Mouse (Mus musculus) urinary bladder, postnatal 10 days (tissue): ENCODE data around the gene Nfkbib.

Experiments used
- DNase-seq: peaks from one replicate; pipeline ENCODE4 v3.0.0; 2022; ENCODE audit warnings: low spot score

The Nfkbib gene

GRCm38 (mm10) chr7:28766910-28767309 lies 402 bp downstream of the Nfkbib start:
- DNase-seq, result no peak

- peak; percentile 79 for DNase-seq
Measured at GRCm38 (mm10) chr7:28766173-28766879, 986 bp downstream of the Nfkbib start, which contains the start of gene Sirt2. TSS of gene Sirt2 (plus strand) at chr7:28766735.

GRCm38 (mm10) chr7:28765211-28765610 lies 2.1 kb downstream of the Nfkbib start:
- DNase-seq, result no peak

GRCm38 (mm10) chr7:28761907-28762306 lies 5.4 kb downstream of the Nfkbib start:
- no peak for DNase-seq

GRCm38 (mm10) chr7:28758623-28759022 lies 8.7 kb downstream of the Nfkbib start:
- no peak for DNase-seq

GRCm38 (mm10) chr7:28756079-28756478 lies 11.2 kb downstream of the Nfkbib start, which contains the start of gene Ccer2:
TSS of gene Ccer2 (plus strand) at chr7:28756174.
- no peak for DNase-seq

GRCm38 (mm10) chr7:28749935-28750334 lies 17.4 kb downstream of the Nfkbib start:
- no peak for DNase-seq

GRCm38 (mm10) chr7:28741709-28742438 lies 25.4 kb downstream of the Nfkbib start, which contains the start of the genes Mrps12 and Sars2:
TSS of gene Mrps12 (minus strand) at chr7:28741820.
TSS of gene Sars2 (plus strand) at chr7:28741992.
- DNase-seq, result peak; percentile 68

GRCm38 (mm10) chr7:28741368-28741708 lies 26.0 kb downstream of the Nfkbib start:
- no peak for DNase-seq

- no peak for DNase-seq
Measured at GRCm38 (mm10) chr7:28740949-28741348, 26.4 kb downstream of the Nfkbib start.

GRCm38 (mm10) chr7:28739829-28740228 lies 27.5 kb downstream of the Nfkbib start:
- DNase-seq, result no peak

- no peak for DNase-seq
Measured at GRCm38 (mm10) chr7:28735701-28736100, 31.6 kb downstream of the Nfkbib start.

GRCm38 (mm10) chr7:28733211-28733610 lies 34.1 kb downstream of the Nfkbib start:
- no peak for DNase-seq

- no peak for DNase-seq
Measured at GRCm38 (mm10) chr7:28732341-28733142, 34.8 kb downstream of the Nfkbib start.

- no peak for DNase-seq
Measured at GRCm38 (mm10) chr7:28727649-28728340, 39.5 kb downstream of the Nfkbib start.

- DNase-seq, result peak; percentile 45
Measured at GRCm38 (mm10) chr7:28726600-28726999, 40.7 kb downstream of the Nfkbib start.

GRCm38 (mm10) chr7:28724613-28725012 lies 42.7 kb downstream of the Nfkbib start:
- DNase-seq, result no peak

GRCm38 (mm10) chr7:28722079-28722478 lies 45.2 kb downstream of the Nfkbib start:
- no peak for DNase-seq

GRCm38 (mm10) chr7:28720753-28721537 lies 46.4 kb downstream of the Nfkbib start:
- no peak for DNase-seq

GRCm38 (mm10) chr7:28719650-28720049 lies 47.7 kb downstream of the Nfkbib start:
- DNase-seq, result no peak

GRCm38 (mm10) chr7:28719159-28719558 lies 48.2 kb downstream of the Nfkbib start:
- no peak for DNase-seq
